Mouse (Mus musculus): ENCODE results near the gene Tmem11. TPM values are rescaled to one million over a fixed set of nuclear protein-coding genes. Genes with fewer than 3 reads are reported as not detected.
"Not testable (repeated sequence)": the region's sequence is repeated elsewhere in the genome, so short reads cannot be mapped to it uniquely, and the experiment has no call there.

The Tmem11 gene
- polyA plus RNA-seq, 1 experiment from 2014 or later, result 49.7 TPM

DNA sequence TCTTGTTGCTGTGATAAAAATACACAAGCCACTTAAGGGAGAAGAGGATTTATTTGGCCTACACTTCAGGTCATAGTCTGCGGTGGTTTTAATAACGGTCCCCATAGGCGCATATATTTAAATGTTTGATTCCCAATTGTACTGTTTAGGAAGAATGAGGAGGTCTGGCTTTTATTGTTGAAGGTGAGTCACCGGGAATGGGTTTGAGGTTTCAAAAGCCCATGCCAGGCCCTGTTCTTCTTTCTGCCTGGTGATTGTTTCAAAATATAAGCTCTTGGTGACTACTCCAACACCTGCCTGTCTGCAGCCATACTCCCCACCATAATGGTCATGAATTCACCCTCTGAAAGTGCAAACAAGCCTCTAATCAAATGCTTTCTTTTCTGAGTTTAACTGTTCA lies 1.5 kb upstream of the Tmem11 start:
- no peak for ATAC-seq (ENCODE audit: low FRiP score, low read depth)
- no peak overlapping the region for H3K4me2 ChIP-seq (replicated peaks)
- no peaks in the 10 kb centered on the region for H3K27me3 ChIP-seq
- H3K27ac ChIP-seq (replicated peaks), result no peak overlapping the region
- no peak overlapping the region for H3K9ac ChIP-seq (replicated peaks)
- H3K4me1 ChIP-seq, result peaks cover 23% of the 10 kb centered on the region
- 91% methylated on average over 4 of the region's 4 CpGs for WGBS
- no peak overlapping the region for H3K4me3 ChIP-seq
- no peaks in the 10 kb centered on the region for H3K9me3 ChIP-seq
- H3K36me3 ChIP-seq, result no peaks in the 10 kb centered on the region

- no peak for ATAC-seq (ENCODE audit: low FRiP score, low read depth)
- Histone ChIP-seq H3K4me1 (peaks cover 23% of the 10 kb centered on the region), H3K4me2 (replicated peaks) (peak overlapping the region; percentile 74), H3K9ac (replicated peaks) (peak overlapping the region; percentile 68), H3K27ac (replicated peaks) (peak overlapping the region; percentile 92), H3K36me3 (no peaks in the 10 kb centered on the region), H3K4me3 (peak overlapping the region; percentile 80), H3K9me3 (no peaks in the 10 kb centered on the region), H3K27me3 (no peaks in the 10 kb centered on the region)
- 2% methylated on average over 11 of the region's 11 CpGs for WGBS
Measured at GRCm38 (mm10) chr11:60879423-60879822, 351 bp upstream of the Tmem11 start.

- H3K4me2 ChIP-seq (replicated peaks), result peak overlapping the region; percentile 74
- no peaks in the 10 kb centered on the region for H3K27me3 ChIP-seq
- H3K4me3 ChIP-seq, result peak overlapping the region; percentile 80
- H3K9ac ChIP-seq (replicated peaks), result peak overlapping the region; percentile 86
- no peaks in the 10 kb centered on the region for H3K36me3 ChIP-seq
- ATAC-seq (ENCODE audit: low FRiP score, low read depth), result peak; percentile 67
- H3K4me1 ChIP-seq, result peaks cover 23% of the 10 kb centered on the region
- peak overlapping the region; percentile 92 for H3K27ac ChIP-seq (replicated peaks)
- WGBS, result under 1% methylated on average over 50 of the region's 52 CpGs
- no peaks in the 10 kb centered on the region for H3K9me3 ChIP-seq
Measured at GRCm38 (mm10) chr11:60878056-60878612, 938 bp downstream of the Tmem11 start.

DNA sequence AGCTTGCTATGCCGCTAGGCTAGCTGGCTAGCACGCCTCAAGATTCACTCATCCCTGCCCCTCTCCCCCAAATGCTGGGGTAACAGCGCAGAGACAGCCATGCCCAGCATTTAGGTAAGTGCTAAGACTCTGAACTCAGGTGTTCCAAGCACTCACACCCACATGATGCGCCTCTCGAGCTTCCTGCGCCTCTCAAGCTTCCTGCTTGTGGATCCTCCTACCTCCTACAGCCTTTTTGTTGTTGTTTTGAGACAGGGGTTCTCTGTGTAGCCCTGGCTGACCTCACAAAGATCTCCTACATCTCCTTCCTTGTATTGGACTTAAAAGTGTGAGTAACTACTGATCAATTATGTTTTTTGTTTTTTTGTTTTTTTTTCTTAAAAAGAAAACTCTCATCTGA lies 6.0 kb downstream of the Tmem11 start:
- Histone ChIP-seq H3K4me3 (no peak overlapping the region), H3K9me3 (no peaks in the 10 kb centered on the region), H3K27me3 (no peaks in the 10 kb centered on the region), H3K9ac (replicated peaks) (no peak overlapping the region), H3K4me1 (peaks cover 18% of the 10 kb centered on the region), H3K36me3 (no peaks in the 10 kb centered on the region; the same call in 1 of the 2 replicates), H3K4me2 (replicated peaks) (no peak overlapping the region), H3K27ac (replicated peaks) (no peak overlapping the region)
- WGBS, result 88% methylated on average over 6 of the region's 6 CpGs
- ATAC-seq (ENCODE audit: low FRiP score, low read depth), result no peak

DNA sequence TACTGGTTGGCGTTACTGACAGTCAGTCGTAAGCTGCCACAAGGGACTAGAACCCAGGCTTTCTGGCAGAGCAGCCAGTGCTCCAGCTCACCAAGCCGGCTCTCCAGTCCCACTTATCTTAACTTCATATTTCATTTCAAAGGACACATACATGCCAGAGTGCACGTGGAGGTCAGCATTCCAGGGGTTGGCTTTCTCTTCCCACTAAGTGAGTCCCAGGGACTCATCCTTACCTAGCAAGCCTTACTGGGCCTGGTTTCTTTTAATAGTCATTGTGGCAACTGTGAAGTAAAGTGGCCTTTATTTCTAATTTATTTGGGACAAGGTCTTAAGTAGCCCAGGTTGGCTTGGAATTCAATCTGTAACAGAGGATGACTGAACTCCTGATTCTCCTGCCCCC lies 7.7 kb downstream of the Tmem11 start:
- no peaks in the 10 kb centered on the region for H3K27me3 ChIP-seq
- no peaks in the 10 kb centered on the region; the same call in none of the 2 replicates for H3K36me3 ChIP-seq
- no peak overlapping the region for H3K9ac ChIP-seq (replicated peaks)
- H3K4me1 ChIP-seq, result peaks cover 3% of the 10 kb centered on the region; the same call in 1 of the 2 replicates
- H3K27ac ChIP-seq (replicated peaks), result no peak overlapping the region
- WGBS, result 90% methylated on average over 4 of the region's 4 CpGs
- no peak overlapping the region for H3K4me2 ChIP-seq (replicated peaks)
- no peaks in the 10 kb centered on the region for H3K9me3 ChIP-seq
- H3K4me3 ChIP-seq, result no peak overlapping the region
- no peak for ATAC-seq (ENCODE audit: low FRiP score, low read depth)

GRCm38 (mm10) chr11:60869471-60869870 lies 9.6 kb downstream of the Tmem11 start:
- not testable (repeated sequence) for H3K9ac ChIP-seq (replicated peaks); H3K4me1 ChIP-seq; H3K4me2 ChIP-seq (replicated peaks); H3K9me3 ChIP-seq; H3K27ac ChIP-seq (replicated peaks); H3K4me3 ChIP-seq; H3K36me3 ChIP-seq; ATAC-seq (ENCODE audit: low FRiP score, low read depth); H3K27me3 ChIP-seq
- 95% methylated on average over 6 of the region's 6 CpGs for WGBS

DNA sequence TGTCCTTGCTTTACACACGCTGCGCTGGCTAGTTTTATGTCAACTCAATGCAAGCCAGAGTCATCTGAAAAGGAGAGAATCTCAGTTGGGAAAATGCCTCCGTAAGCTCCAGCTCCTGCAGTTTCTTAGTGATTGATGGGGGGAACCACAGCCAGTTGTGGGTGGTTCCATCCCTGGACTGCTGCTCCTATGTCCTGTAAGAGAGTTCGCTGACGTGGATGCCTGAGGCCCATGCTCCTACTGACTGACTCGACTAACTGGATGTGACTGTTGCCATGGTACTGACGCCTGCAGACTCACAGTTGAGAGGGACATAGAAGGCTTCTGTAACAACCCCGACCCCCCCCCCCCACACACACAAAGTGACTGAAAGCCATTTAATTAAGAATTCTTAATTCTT lies 11.2 kb downstream of the Tmem11 start:
- Histone ChIP-seq H3K36me3 (peaks cover 22% of the 10 kb centered on the region), H3K27me3 (no peaks in the 10 kb centered on the region), H3K4me3 (no peak overlapping the region), H3K9me3 (no peaks in the 10 kb centered on the region), H3K27ac (replicated peaks) (no peak overlapping the region), H3K4me1 (0 out of 2 replicates have a peak, but pooled peaks cover 3% of the 10 kb centered on the region), H3K9ac (replicated peaks) (no peak overlapping the region), H3K4me2 (replicated peaks) (no peak overlapping the region)
- 76% methylated on average over 8 of the region's 8 CpGs for WGBS
- no peak for ATAC-seq (ENCODE audit: low FRiP score, low read depth)

GRCm38 (mm10) chr11:60867456-60867855 lies 11.6 kb downstream of the Tmem11 start:
- WGBS, result 88% methylated on average over 3 of the region's 3 CpGs
- ATAC-seq (ENCODE audit: low FRiP score, low read depth), result no peak
- Histone ChIP-seq H3K9ac (replicated peaks) (no peak overlapping the region), H3K27ac (replicated peaks) (no peak overlapping the region), H3K4me2 (replicated peaks) (no peak overlapping the region), H3K4me3 (no peak overlapping the region), H3K4me1 (0 out of 2 replicates have a peak, but pooled peaks cover 3% of the 10 kb centered on the region), H3K9me3 (no peaks in the 10 kb centered on the region), H3K27me3 (no peaks in the 10 kb centered on the region), H3K36me3 (peaks cover 27% of the 10 kb centered on the region)

DNA sequence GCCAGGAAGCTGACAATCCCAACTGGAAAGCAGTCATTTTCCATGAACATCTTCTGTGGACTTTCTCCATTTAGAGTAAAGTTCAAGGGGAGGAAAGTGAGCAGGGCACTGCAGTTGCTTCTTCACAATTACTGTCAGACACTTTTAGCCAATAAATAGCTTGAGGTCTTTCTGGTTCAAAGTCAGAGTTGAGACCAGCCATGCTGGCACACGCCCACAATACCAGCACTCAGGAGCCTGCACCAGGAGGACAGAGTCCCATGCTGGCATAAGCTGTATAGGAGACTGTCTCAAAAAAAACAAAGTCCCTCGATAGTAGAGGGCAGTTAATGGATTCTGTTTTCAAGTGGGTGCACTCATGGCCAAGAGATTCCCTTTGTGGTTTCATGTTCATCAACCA lies 13.1 kb downstream of the Tmem11 start:
- 83% methylated on average over 2 of the region's 2 CpGs for WGBS
- no peak for ATAC-seq (ENCODE audit: low FRiP score, low read depth)
- no peaks in the 10 kb centered on the region for H3K27me3 ChIP-seq
- no peak overlapping the region for H3K4me3 ChIP-seq
- H3K4me1 ChIP-seq, result 0 out of 2 replicates have a peak, but pooled peaks cover 3% of the 10 kb centered on the region
- H3K36me3 ChIP-seq, result peaks cover 40% of the 10 kb centered on the region
- H3K9me3 ChIP-seq, result no peaks in the 10 kb centered on the region
- no peak overlapping the region for H3K4me2 ChIP-seq (replicated peaks)
- no peak overlapping the region for H3K27ac ChIP-seq (replicated peaks)
- H3K9ac ChIP-seq (replicated peaks), result no peak overlapping the region

GRCm38 (mm10) chr11:60864916-60865315 lies 14.2 kb downstream of the Tmem11 start:
- Histone ChIP-seq H3K9me3 (no peaks in the 10 kb centered on the region), H3K4me3 (no peak overlapping the region), H3K9ac (replicated peaks) (no peak overlapping the region), H3K27me3 (no peaks in the 10 kb centered on the region), H3K4me1 (0 out of 2 replicates have a peak, but pooled peaks cover 3% of the 10 kb centered on the region), H3K36me3 (peaks cover 43% of the 10 kb centered on the region), H3K4me2 (replicated peaks) (no peak overlapping the region), H3K27ac (replicated peaks) (no peak overlapping the region)
- ATAC-seq (ENCODE audit: low FRiP score, low read depth), result no peak
- 93% methylated on average over 14 of the region's 14 CpGs for WGBS

- no peak overlapping the region for H3K4me2 ChIP-seq (replicated peaks)
- no peak for ATAC-seq (ENCODE audit: low FRiP score, low read depth)
- peaks cover 45% of the 10 kb centered on the region for H3K36me3 ChIP-seq
- no peak overlapping the region for H3K9ac ChIP-seq (replicated peaks)
- H3K9me3 ChIP-seq, result no peaks in the 10 kb centered on the region
- 0 out of 2 replicates have a peak, but pooled peaks cover 3% of the 10 kb centered on the region for H3K4me1 ChIP-seq
- no peaks in the 10 kb centered on the region for H3K27me3 ChIP-seq
- WGBS, result 96% methylated on average over 2 of the region's 2 CpGs
- H3K4me3 ChIP-seq, result no peak overlapping the region
- no peak overlapping the region for H3K27ac ChIP-seq (replicated peaks)
Measured at GRCm38 (mm10) chr11:60864166-60864565, 14.9 kb downstream of the Tmem11 start.

GRCm38 (mm10) chr11:60863196-60863595 lies 15.9 kb downstream of the Tmem11 start:
- Histone ChIP-seq H3K4me1 (0 out of 2 replicates have a peak, but pooled peaks cover 3% of the 10 kb centered on the region), H3K4me2 (replicated peaks) (no peak overlapping the region), H3K27me3 (no peaks in the 10 kb centered on the region), H3K36me3 (peaks cover 55% of the 10 kb centered on the region), H3K9ac (replicated peaks) (no peak overlapping the region), H3K27ac (replicated peaks) (no peak overlapping the region), H3K4me3 (no peak overlapping the region), H3K9me3 (no peaks in the 10 kb centered on the region)
- no peak for ATAC-seq (ENCODE audit: low FRiP score, low read depth)
- WGBS, result 93% methylated on average over 4 of the region's 4 CpGs

GRCm38 (mm10) chr11:60861993-60862392 lies 17.1 kb downstream of the Tmem11 start:
- ATAC-seq (ENCODE audit: low FRiP score, low read depth), result no peak
- H3K9me3 ChIP-seq, result no peaks in the 10 kb centered on the region
- H3K9ac ChIP-seq (replicated peaks), result no peak overlapping the region
- H3K27ac ChIP-seq (replicated peaks), result no peak overlapping the region
- 89% methylated on average over 3 of the region's 3 CpGs for WGBS
- 0 out of 2 replicates have a peak, but pooled peaks cover 3% of the 10 kb centered on the region for H3K4me1 ChIP-seq
- H3K4me2 ChIP-seq (replicated peaks), result no peak overlapping the region
- no peak overlapping the region for H3K4me3 ChIP-seq
- H3K36me3 ChIP-seq, result peaks cover 64% of the 10 kb centered on the region
- H3K27me3 ChIP-seq, result no peaks in the 10 kb centered on the region
